Mouse (Mus musculus): ENCODE data around the gene Rapgef3.

DNA sequence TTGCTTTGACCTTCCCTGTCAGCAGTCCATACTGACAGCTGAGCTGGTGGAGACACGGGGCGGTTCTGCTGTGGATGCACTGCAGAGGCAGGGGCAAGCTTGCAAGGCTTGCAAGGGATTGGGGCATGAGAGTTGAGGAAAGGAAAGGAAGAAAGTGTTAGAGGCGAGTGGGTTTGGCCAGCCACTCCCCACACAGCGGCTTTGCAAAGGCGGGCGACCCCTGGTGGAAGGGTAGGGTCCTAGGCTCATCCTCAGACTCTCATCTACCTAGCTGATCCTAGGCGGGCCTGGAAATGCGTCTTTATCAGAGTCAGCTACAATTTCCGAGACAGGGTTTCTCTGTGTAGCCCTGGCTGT, 15.0 kb upstream of the Rapgef3 start:
- no peak for TF ChIP-seq EP300 (IDR thresholded peaks at IDR 0.05; ENCODE audit: low read depth)
- TF ChIP-seq CTCF (IDR thresholded peaks at IDR 0.05; ENCODE audit: low read depth) = peak; percentile 91
